Mouse (Mus musculus) gastrocnemius, adult 2 months (tissue): ENCODE measurements at regions not wholly inside any gene's neighbourhood (a gene's known extent, or its start where the extent isn't known, plus 50 kb on each side); places are given as distances from the start of the nearest gene placed in this dataset.

Experiments
- DNase-seq: peaks from one replicate; pipeline ENCODE4 v3.0.0; 2022
- H3K27ac ChIP-seq: fragments of 200-600 bp; 2 replicates; pipeline ENCODE4 v1.8.1; 2022; ENCODE audit warnings: mild to moderate bottlenecking
- H3K4me3 ChIP-seq: fragments of 200-600 bp; 2 replicates; pipeline ENCODE4 v1.8.1; 2022; ENCODE audit warnings: mild to moderate bottlenecking, moderate library complexity
- CTCF ChIP-seq: fragments of 200-600 bp; IDR thresholded peaks from 2 replicates; pipeline ENCODE4 v1.8.1; 2022; ENCODE audit warnings: antibody characterized with exemption, mild to moderate bottlenecking, moderate library complexity
- intact Hi-C: fragments of 180-260 bp; cut with DNase I; formaldehyde crosslinking; loops from one replicate; pipeline ENCODE4 v1.15.1; 2025

- TF ChIP-seq CTCF: no peak
- no peak overlapping the region for H3K4me3 ChIP-seq
- intact Hi-C loops: no loop called here
- DNase-seq: no peak
- H3K27ac ChIP-seq: no peak overlapping the region
Observed at GRCm38 (mm10) chr4:98224366-98224765, 158.7 kb downstream of the Tm2d1 start.

GRCm38 (mm10) chr4:98223429-98223828 lies 159.7 kb downstream of the Tm2d1 start:
- no peak for TF ChIP-seq CTCF

GRCm38 (mm10) chr4:98221566-98221965 lies 161.5 kb downstream of the Tm2d1 start:
- Histone ChIP-seq H3K4me3 (no peak overlapping the region), H3K27ac (no peak overlapping the region)
- no peak for TF ChIP-seq CTCF
- intact Hi-C loops: no loop called here
- DNase-seq: no peak

More at GRCm38 (mm10) chr4:98223429-98223828, 159.7 kb downstream of the Tm2d1 start:
- intact Hi-C loops: no loop called here
- Histone ChIP-seq H3K4me3 (no peak overlapping the region), H3K27ac (no peak overlapping the region)
- no peak for DNase-seq

GRCm38 (mm10) chr4:98215218-98215617 lies 167.9 kb downstream of the Tm2d1 start:
- H3K4me3 ChIP-seq: no peak overlapping the region
- intact Hi-C loops: no loop called here
- TF ChIP-seq CTCF: no peak
- DNase-seq: no peak
- H3K27ac ChIP-seq: no peak overlapping the region

GRCm38 (mm10) chr4:98207446-98207845 lies 175.7 kb downstream of the Tm2d1 start:
- Histone ChIP-seq H3K4me3 (no peak overlapping the region), H3K27ac (no peak overlapping the region)
- no peak for TF ChIP-seq CTCF
- DNase-seq: no peak
- intact Hi-C loops: no loop called here

- intact Hi-C loops: no loop called here
- H3K27ac ChIP-seq: no peak overlapping the region
- peak; percentile 28; the same call in 1 of the 2 replicates for TF ChIP-seq CTCF
- H3K4me3 ChIP-seq: no peak overlapping the region
- DNase-seq: no peak
Observed at GRCm38 (mm10) chr4:98206245-98206970, 176.7 kb downstream of the Tm2d1 start.

GRCm38 (mm10) chr4:98203129-98203528 lies 180.0 kb downstream of the Tm2d1 start:
- H3K4me3 ChIP-seq: no peak overlapping the region
- DNase-seq: no peak
- H3K27ac ChIP-seq: no peak overlapping the region
- no peak for TF ChIP-seq CTCF
- intact Hi-C loops: no loop called here

- H3K4me3 ChIP-seq: no peak overlapping the region
- DNase-seq: no peak
- intact Hi-C loops: no loop called here
- H3K27ac ChIP-seq: no peak overlapping the region
- TF ChIP-seq CTCF: no peak
Observed at GRCm38 (mm10) chr4:98202232-98202631, 180.9 kb downstream of the Tm2d1 start.

GRCm38 (mm10) chr4:98201102-98201501 lies 182.0 kb downstream of the Tm2d1 start:
- no peak for DNase-seq
- no peak for TF ChIP-seq CTCF
- no peak overlapping the region for H3K27ac ChIP-seq
- no peak overlapping the region for H3K4me3 ChIP-seq
- intact Hi-C loops: no loop called here

GRCm38 (mm10) chr4:98200701-98201100 lies 182.4 kb downstream of the Tm2d1 start:
- TF ChIP-seq CTCF: no peak
- intact Hi-C loops: no loop called here
- Histone ChIP-seq H3K4me3 (no peak overlapping the region), H3K27ac (no peak overlapping the region)
- DNase-seq: no peak

GRCm38 (mm10) chr4:98190318-98190717 lies 192.8 kb downstream of the Tm2d1 start:
- intact Hi-C loops: no loop called here
- DNase-seq: no peak
- H3K4me3 ChIP-seq: no peak overlapping the region
- no peak for TF ChIP-seq CTCF
- H3K27ac ChIP-seq: no peak overlapping the region

GRCm38 (mm10) chr4:98189894-98190293 lies 193.2 kb downstream of the Tm2d1 start:
- H3K27ac ChIP-seq: no peak overlapping the region
- TF ChIP-seq CTCF: no peak
- intact Hi-C loops: no loop called here

GRCm38 (mm10) chr4:98188944-98189343 lies 194.2 kb downstream of the Tm2d1 start:
- TF ChIP-seq CTCF: no peak
- no peak overlapping the region for H3K4me3 ChIP-seq
- intact Hi-C loops: no loop called here
- H3K27ac ChIP-seq: no peak overlapping the region
- no peak for DNase-seq

More at GRCm38 (mm10) chr4:98189894-98190293, 193.2 kb downstream of the Tm2d1 start:
- no peak for DNase-seq
- H3K4me3 ChIP-seq: no peak overlapping the region

GRCm38 (mm10) chr4:98187038-98187437 lies 196.1 kb downstream of the Tm2d1 start:
- H3K4me3 ChIP-seq: no peak overlapping the region
- no peak for TF ChIP-seq CTCF
- no peak for DNase-seq
- no peak overlapping the region for H3K27ac ChIP-seq
- intact Hi-C loops: no loop called here

GRCm38 (mm10) chr4:98182053-98182355 lies 201.1 kb downstream of the Tm2d1 start:
- peak; percentile 71 for DNase-seq
- TF ChIP-seq CTCF: no peak
- H3K27ac ChIP-seq: no peak overlapping the region
- H3K4me3 ChIP-seq: no peak overlapping the region
- intact Hi-C loops: no loop called here
